27 mouse cellular contexts compared by ENCODE assay signal in genomic region chr17:4179271-4179670, GRCm38 (mm10).
DNase-seq lines count a peak whose midpoint lies in the region; ATAC-seq and TF ChIP-seq lines count a peak whose summit lies in the region.
"Had no signal": no experiment of that assay in that cellular context is flagged by ENCODE, and none has a peak within 500 bp of the region (broad histone marks: within the 10 kb centered on the region; RNA-seq: fewer than 3 reads in every experiment).

No protein-coding gene starts in this region.

- TF ChIP-seq RAD21 in MEL (IDR thresholded peaks at IDR 0.05; ENCODE audit: low read depth, low read length), result peak; percentile 6; the same call in 1 of the 2 replicates

- H3K9me3 ChIP-seq in embryonic facial prominence, embryonic 11.5 days (replicated peaks; ENCODE audit: control insufficient read depth, low read length), result no peaks in the 10 kb centered on the region
- H3K9me3 ChIP-seq in embryonic facial prominence, embryonic 10.5 days, result no peaks in the 10 kb centered on the region
- H3K9me3 ChIP-seq in E14TG2a.4 (ENCODE audit: low read length) (no peaks in the 10 kb centered on the region), MEL (replicated peaks; ENCODE audit: insufficient read depth, low read length) (no peaks in the 10 kb centered on the region)
- H3K9me3 ChIP-seq in neural tube, embryonic 15.5 days (replicated peaks), result no peaks in the 10 kb centered on the region
- H3K9me3 ChIP-seq: embryonic facial prominence, embryonic 13.5 days; forebrain, embryonic 12.5 days; forebrain, embryonic 15.5 days; heart, embryonic 10.5 days; heart, embryonic 13.5 days; hindbrain, embryonic 10.5 days; hindbrain, embryonic 13.5 days; intestine, embryonic 15.5 days had no signal

- intact Hi-C loops in gastrocnemius, postnatal 36 days (cut with DNase I), result no loop called here

- no peaks in the 10 kb centered on the region for H3K79me2 ChIP-seq in MEL (ENCODE audit: control insufficient read depth, insufficient read depth, low read length, poor library complexity)

- no peak for ATAC-seq in embryonic facial prominence, embryonic 11.5 days (replicated peaks; ENCODE audit: insufficient number of reproducible peaks, low FRiP score, low TSS enrichment, low read depth)
- no peak for ATAC-seq in neural tube, embryonic 15.5 days (ENCODE audit: low FRiP score)
- ATAC-seq: forebrain, embryonic 15.5 days; hindbrain, embryonic 16.5 days; intestine, embryonic 15.5 days had no signal

- no peaks in the 10 kb centered on the region for H3K36me3 ChIP-seq in embryonic facial prominence, embryonic 11.5 days (replicated peaks; ENCODE audit: control insufficient read depth, insufficient read depth, low read depth, low read length)
- no peaks in the 10 kb centered on the region for H3K36me3 ChIP-seq in embryonic facial prominence, embryonic 10.5 days (replicated peaks)
- no peaks in the 10 kb centered on the region for H3K36me3 ChIP-seq in E14TG2a.4 (ENCODE audit: insufficient read depth, low read length)
- H3K36me3 ChIP-seq in MEL (ENCODE audit: control insufficient read depth in 1 of 2, insufficient read depth in 2 of 2, low read length in 2 of 2), result no peaks in the 10 kb centered on the region
- H3K36me3 ChIP-seq in neural tube, embryonic 15.5 days, result no peaks in the 10 kb centered on the region
- H3K36me3 ChIP-seq: embryonic facial prominence, embryonic 13.5 days; forebrain, embryonic 12.5 days; forebrain, embryonic 15.5 days; heart, embryonic 10.5 days; heart, embryonic 13.5 days; hindbrain, embryonic 10.5 days; hindbrain, embryonic 13.5 days; intestine, embryonic 15.5 days had no signal

- TF ChIP-seq POLR2A in MEL (IDR thresholded peaks at IDR 0.05; ENCODE audit: control insufficient read depth in 1 of 2, insufficient read depth in 1 of 2, low read depth in 1 of 2, low read length in 2 of 2, poor library complexity in 1 of 2), result no peak

- no peak overlapping the region for H3K9ac ChIP-seq in embryonic facial prominence, embryonic 11.5 days (replicated peaks; ENCODE audit: low read length)
- no peak overlapping the region for H3K9ac ChIP-seq in MEL (ENCODE audit: control insufficient read depth, low read depth, low read length, poor library complexity, severe bottlenecking)
- no peak overlapping the region for H3K9ac ChIP-seq in neural tube, embryonic 15.5 days (replicated peaks)
- H3K9ac ChIP-seq: embryonic facial prominence, embryonic 13.5 days; forebrain, embryonic 12.5 days; forebrain, embryonic 15.5 days; heart, embryonic 13.5 days; hindbrain, embryonic 13.5 days; intestine, embryonic 15.5 days had no signal

- H3K4me3 ChIP-seq in embryonic facial prominence, embryonic 11.5 days (ENCODE audit: low read depth, low read length), result no peak overlapping the region
- H3K4me3 ChIP-seq in embryonic facial prominence, embryonic 10.5 days, result no peak overlapping the region
- no peak overlapping the region for H3K4me3 ChIP-seq in E14TG2a.4 (replicated peaks; ENCODE audit: low read length)
- H3K4me3 ChIP-seq in MEL (ENCODE audit: control insufficient read depth in 1 of 2, insufficient read depth in 1 of 2, low read depth in 2 of 2, low read length in 2 of 2), result no peak overlapping the region
- H3K4me3 ChIP-seq in neural tube, embryonic 15.5 days (replicated peaks), result no peak overlapping the region
- H3K4me3 ChIP-seq: embryonic facial prominence, embryonic 13.5 days; erythroblast, embryonic 14.5 days; forebrain, embryonic 12.5 days; forebrain, embryonic 15.5 days; heart, embryonic 10.5 days; heart, embryonic 13.5 days; hindbrain, embryonic 10.5 days; hindbrain, embryonic 13.5 days; intestine, embryonic 15.5 days had no signal

- 54% methylated on average over 1 of the region's 1 CpGs for WGBS in embryonic facial prominence, embryonic 11.5 days
- WGBS in embryonic facial prominence, embryonic 10.5 days, result 48% methylated on average over 1 of the region's 1 CpGs
- 48% methylated on average over 1 of the region's 1 CpGs for WGBS in neural tube, embryonic 15.5 days

- TF ChIP-seq CTCF in E14TG2a.4 (conservative IDR thresholded peaks at IDR 0.05; ENCODE audit: low read length) (peak; percentile 27), MEL (IDR thresholded peaks at IDR 0.05 in 2 of 3, conservative IDR thresholded peaks at IDR 0.05 in 1 of 3; ENCODE audit: control insufficient read depth in 1 of 3, insufficient read depth in 1 of 3, low read depth in 2 of 3, low read length in 3 of 3, poor library complexity in 1 of 3, severe bottlenecking in 1 of 3) (peak in 1 of 3 experiments; percentile 5; a peak in 1 of 6 replicates)

- no peak overlapping the region for H3K4me2 ChIP-seq in embryonic facial prominence, embryonic 11.5 days (ENCODE audit: low read depth, low read length)
- no peak overlapping the region for H3K4me2 ChIP-seq in neural tube, embryonic 15.5 days
- H3K4me2 ChIP-seq: embryonic facial prominence, embryonic 13.5 days; forebrain, embryonic 12.5 days; forebrain, embryonic 15.5 days; heart, embryonic 13.5 days; hindbrain, embryonic 13.5 days; intestine, embryonic 15.5 days had no signal

- DNase-seq in embryonic facial prominence, embryonic 11.5 days (ENCODE audit: low spot score), result peak; percentile 33
- no peak for DNase-seq in embryonic facial prominence, embryonic 10.5 days (ENCODE audit: low spot score)
- peak; percentile 6 for DNase-seq in MEL (ENCODE audit: low read depth, low spot score)
- peak; percentile 51 for DNase-seq in ZHBTc4 (ENCODE audit: low read depth, low spot score)
- no peak for DNase-seq in gastrocnemius, postnatal 36 days
- no peak for DNase-seq in thymus, postnatal 25 days
- DNase-seq: adrenal gland, postnatal 10 days; cerebellum, adult 11-12 months; cerebellum, adult 8-10 months; cerebellum, postnatal 10 days; cerebellum, postnatal 36 days; heart, adult 18-20 months; heart, postnatal 14 days; kidney, adult 11 months; kidney, adult 8-10 months had no signal

- H3K27me3 ChIP-seq in embryonic facial prominence, embryonic 11.5 days (ENCODE audit: control insufficient read depth, insufficient read depth, low read length), result no peaks in the 10 kb centered on the region
- H3K27me3 ChIP-seq in embryonic facial prominence, embryonic 10.5 days (replicated peaks; ENCODE audit: low read depth, poor library complexity, severe bottlenecking), result no peaks in the 10 kb centered on the region
- H3K27me3 ChIP-seq in E14TG2a.4 (ENCODE audit: insufficient read depth, low read length) (no peaks in the 10 kb centered on the region), MEL (ENCODE audit: control insufficient read depth in 1 of 2, insufficient read depth in 2 of 2, low read length in 2 of 2) (no peaks in the 10 kb centered on the region)
- H3K27me3 ChIP-seq in neural tube, embryonic 15.5 days (replicated peaks), result no peaks in the 10 kb centered on the region
- H3K27me3 ChIP-seq: embryonic facial prominence, embryonic 13.5 days; heart, embryonic 13.5 days; hindbrain, embryonic 13.5 days; intestine, embryonic 15.5 days had no signal

- H3K4me1 ChIP-seq in embryonic facial prominence, embryonic 11.5 days (ENCODE audit: control insufficient read depth, insufficient read depth, low read length), result no peaks in the 10 kb centered on the region
- peaks cover 30% of the 10 kb centered on the region for H3K4me1 ChIP-seq in embryonic facial prominence, embryonic 10.5 days
- H3K4me1 ChIP-seq in E14TG2a.4 (replicated peaks; ENCODE audit: low read depth, low read length) (peaks cover 26% of the 10 kb centered on the region), MEL (ENCODE audit: control insufficient read depth in 1 of 2, insufficient read depth in 2 of 2, low read length in 2 of 2) (no peaks in the 10 kb centered on the region)
- peaks cover 26% of the 10 kb centered on the region for H3K4me1 ChIP-seq in neural tube, embryonic 15.5 days

- TF ChIP-seq EP300 in MEL (IDR thresholded peaks at IDR 0.05; ENCODE audit: low read depth in 1 of 2, low read length in 2 of 2), result no peak

- H3K27ac ChIP-seq in embryonic facial prominence, embryonic 11.5 days (replicated peaks; ENCODE audit: low read depth, low read length), result no peak overlapping the region
- H3K27ac ChIP-seq in embryonic facial prominence, embryonic 10.5 days (replicated peaks), result no peak overlapping the region
- H3K27ac ChIP-seq in MEL (ENCODE audit: control insufficient read depth, low read depth, low read length), result no peak overlapping the region
- no peak overlapping the region for H3K27ac ChIP-seq in neural tube, embryonic 15.5 days (replicated peaks)
- H3K27ac ChIP-seq: embryonic facial prominence, embryonic 13.5 days; forebrain, embryonic 12.5 days; forebrain, embryonic 15.5 days; heart, embryonic 10.5 days; heart, embryonic 13.5 days; hindbrain, embryonic 10.5 days; hindbrain, embryonic 13.5 days; intestine, embryonic 15.5 days had no signal

TF ChIP-seq in MEL, 35 proteins besides CTCF, POLR2A, EP300 and RAD21:
- TF ChIP-seq ELF1 (IDR thresholded peaks at IDR 0.05; ENCODE audit: low read depth, low read length), result no peak
- TF ChIP-seq MAFK (IDR thresholded peaks at IDR 0.05; ENCODE audit: borderline replicate concordance, low read depth, low read length), result no peak
- no peak for TF ChIP-seq CHD2 (IDR thresholded peaks at IDR 0.05; ENCODE audit: low read length)
- no peak for TF ChIP-seq E2F4 (IDR thresholded peaks at IDR 0.05; ENCODE audit: borderline replicate concordance, low read depth, low read length)
TF ChIP-seq in MEL: peak in this region for 0.

Comparison
In these comparisons a context has a peak if more than half of its experiments do, and no peak if none do; other contexts are left out.
1. DNase-seq: peak in embryonic facial prominence, embryonic 11.5 days (single experiment), MEL (single experiment) and ZHBTc4 (single experiment); none in embryonic facial prominence, embryonic 10.5 days (single experiment), gastrocnemius, postnatal 36 days (0 of 2) and thymus, postnatal 25 days (single experiment).